Mouse (Mus musculus) 3134 (cell line): ENCODE data around the gene Ube2b.

ENCODE experiments used
- DNase-seq: peaks from one replicate; pipeline ENCODE4 v3.0.0-alpha.2; 2011; ENCODE audit warnings: low spot score; ENCODE audit not compliant: insufficient read length; ENCODE audit errors: extremely low read depth

The Ube2b gene

GRCm38 (mm10) chr11:51967443-51968401 lies 32.8 kb downstream of the Ube2b start, which contains the start of gene Cdkn2aipnl:
Gene Cdkn2aipnl (plus strand): TSS chr11:51967661.
- peak; percentile 91 for DNase-seq

- DNase-seq, result no peak
Observed at GRCm38 (mm10) chr11:51966651-51967050, 33.9 kb downstream of the Ube2b start.

- DNase-seq, result no peak
Observed at GRCm38 (mm10) chr11:51962277-51962676, 38.3 kb downstream of the Ube2b start.

- DNase-seq, result no peak
Observed at GRCm38 (mm10) chr11:51961761-51962160, 38.8 kb downstream of the Ube2b start.

- peak; percentile 79 for DNase-seq
Observed at GRCm38 (mm10) chr11:51960967-51961471, 39.5 kb downstream of the Ube2b start.

GRCm38 (mm10) chr11:51960061-51960460 lies 40.5 kb downstream of the Ube2b start:
- peak; percentile 74 for DNase-seq

GRCm38 (mm10) chr11:51959511-51959910 lies 41.1 kb downstream of the Ube2b start:
- DNase-seq, result no peak

- DNase-seq, result no peak
Observed at GRCm38 (mm10) chr11:51957760-51958159, 42.8 kb downstream of the Ube2b start.

GRCm38 (mm10) chr11:51956112-51956511 lies 44.5 kb downstream of the Ube2b start:
- DNase-seq, result no peak

GRCm38 (mm10) chr11:51951861-51952420 lies 48.6 kb downstream of the Ube2b start:
- DNase-seq, result no peak

- no peak for DNase-seq
Observed at GRCm38 (mm10) chr11:51949919-51950318, 50.6 kb downstream of the Ube2b start.

- peak; percentile 55 for DNase-seq
Observed at GRCm38 (mm10) chr11:51949155-51949840, 51.3 kb downstream of the Ube2b start.

GRCm38 (mm10) chr11:51946144-51946543 lies 54.4 kb downstream of the Ube2b start:
- no peak for DNase-seq

GRCm38 (mm10) chr11:51945548-51945947 lies 55.0 kb downstream of the Ube2b start:
- DNase-seq, result peak; percentile 45

- DNase-seq, result no peak
Observed at GRCm38 (mm10) chr11:51944239-51944638, 56.3 kb downstream of the Ube2b start.

GRCm38 (mm10) chr11:51943500-51943841 lies 57.1 kb downstream of the Ube2b start:
- no peak for DNase-seq

GRCm38 (mm10) chr11:51942602-51943499 lies 57.7 kb downstream of the Ube2b start:
- no peak for DNase-seq

GRCm38 (mm10) chr11:51940511-51940955 lies 60.0 kb downstream of the Ube2b start:
- peak; percentile 89 for DNase-seq

- no peak for DNase-seq
Observed at GRCm38 (mm10) chr11:51939590-51939955, 61.0 kb downstream of the Ube2b start.
